In genomic region chr1:185236530-185236929, GRCm38 (mm10) we compare ENCODE assay signal across 14 mouse cellular contexts. TPM values are rescaled to one million over a fixed set of nuclear protein-coding genes. Genes with fewer than 3 reads are reported as not detected.
DNase-seq lines count a peak whose midpoint lies in the region; ATAC-seq and TF ChIP-seq lines count a peak whose summit lies in the region.
"Had no signal": no experiment of that assay in that cellular context is flagged by ENCODE, and none has a peak within 500 bp of the region (broad histone marks: within the 10 kb centered on the region; RNA-seq: fewer than 3 reads in every experiment).

No protein-coding gene starts in this region.

- TF ChIP-seq CTCF in kidney, postnatal 0 days (IDR thresholded peaks at IDR 0.05; ENCODE audit: low read depth) = peak; percentile 46
- TF ChIP-seq CTCF in liver, adult 2 months (IDR thresholded peaks at IDR 0.05; ENCODE audit: low read depth, low read length) = peak; percentile 22; the same call in 1 of the 2 replicates

- no peaks in the 10 kb centered on the region; the same call in 1 of the 2 replicates for H3K79me2 ChIP-seq in liver, adult 2 months (ENCODE audit: control insufficient read depth, insufficient read depth, low read length)

- H3K4me1 ChIP-seq in kidney, postnatal 0 days (replicated peaks; ENCODE audit: insufficient read depth, low read length) = no peaks in the 10 kb centered on the region
- no peaks in the 10 kb centered on the region for H3K4me1 ChIP-seq in liver, adult 2 months (ENCODE audit: control insufficient read depth, insufficient read depth, low read length)
- H3K4me1 ChIP-seq: embryonic facial prominence, embryonic 13.5 days; heart, embryonic 15.5 days; limb, embryonic 15.5 days had no signal

- 88% methylated on average over 4 of the region's 4 CpGs for WGBS in kidney, postnatal 0 days
- whole genome bisulfite sequencing in liver, adult 2 months = 76% methylated on average over 4 of the region's 4 CpGs

- H3K27ac ChIP-seq in kidney, postnatal 0 days = no peak overlapping the region
- H3K27ac ChIP-seq in liver, adult 2 months (replicated peaks; ENCODE audit: insufficient read depth, low read depth, low read length) = no peak overlapping the region
- H3K27ac ChIP-seq: embryonic facial prominence, embryonic 13.5 days; heart, embryonic 15.5 days; limb, embryonic 15.5 days had no signal

- peak; percentile 13 for DNase-seq in kidney, postnatal 0 days (ENCODE audit: low spot score)
- DNase-seq in kidney, adult 9 months = no peak
- DNase-seq in ES-CJ7 (ENCODE audit: low read depth, low spot score) = peak; percentile 73
- DNase-seq in liver, adult 2 months (ENCODE audit: extremely low read depth, low read depth, low spot score) = peak; percentile 37
- DNase-seq in cerebellum, adult 11 months = no peak
- no peak for DNase-seq in frontal cortex, postnatal 10 days (ENCODE audit: low spot score in 2 of 2)
- DNase-seq in left cerebral cortex, adult 11 months (ENCODE audit: low spot score) = no peak
- DNase-seq: kidney, postnatal 14 days; thymus, adult 18-20 months had no signal

- H3K36me3 ChIP-seq in kidney, postnatal 0 days (ENCODE audit: insufficient read depth, low read length) = peaks cover 36% of the 10 kb centered on the region
- peaks cover 40% of the 10 kb centered on the region for H3K36me3 ChIP-seq in liver, adult 2 months (ENCODE audit: control insufficient read depth, insufficient read depth, low read length)

- no peaks in the 10 kb centered on the region for H3K9me3 ChIP-seq in kidney, postnatal 0 days (replicated peaks; ENCODE audit: low read length)
- H3K9me3 ChIP-seq: embryonic facial prominence, embryonic 13.5 days; heart, embryonic 15.5 days; limb, embryonic 15.5 days had no signal

- H3K4me3 ChIP-seq in kidney, postnatal 0 days (replicated peaks; ENCODE audit: low read depth, low read length) = no peak overlapping the region
- no peak overlapping the region for H3K4me3 ChIP-seq in liver, adult 2 months (ENCODE audit: insufficient read depth, low read depth, low read length)
- H3K4me3 ChIP-seq: embryonic facial prominence, embryonic 13.5 days; heart, embryonic 15.5 days; limb, embryonic 15.5 days had no signal

- no peak overlapping the region for H3K4me2 ChIP-seq in kidney, postnatal 0 days (ENCODE audit: low read length)
- H3K4me2 ChIP-seq: embryonic facial prominence, embryonic 13.5 days; heart, embryonic 15.5 days; limb, embryonic 15.5 days had no signal

- no peak overlapping the region for H3K9ac ChIP-seq in kidney, postnatal 0 days (ENCODE audit: low read depth, low read length)
- H3K9ac ChIP-seq in liver, adult 2 months (ENCODE audit: low read depth, low read length) = no peak overlapping the region
- H3K9ac ChIP-seq: embryonic facial prominence, embryonic 13.5 days; heart, embryonic 15.5 days; limb, embryonic 15.5 days had no signal

- ATAC-seq in kidney, postnatal 0 days (replicated peaks; ENCODE audit: low FRiP score, low read depth) = no peak
- ATAC-seq in megakaryocyte-erythroid progenitor cell, adult 5-6 weeks (replicated peaks; ENCODE audit: low FRiP score, low TSS enrichment, poor library complexity, severe bottlenecking) = peak; percentile 80
- ATAC-seq: Patski had no signal

- TF ChIP-seq POLR2A in liver, adult 2 months (IDR thresholded peaks at IDR 0.05; ENCODE audit: extremely low read depth, insufficient read depth, low read length) = no peak

- no peaks in the 10 kb centered on the region for H3K27me3 ChIP-seq in kidney, postnatal 0 days (ENCODE audit: insufficient read depth, low read length)
- H3K27me3 ChIP-seq in liver, adult 2 months (ENCODE audit: control insufficient read depth, insufficient read depth, low read length) = no peaks in the 10 kb centered on the region
- H3K27me3 ChIP-seq: embryonic facial prominence, embryonic 13.5 days; heart, embryonic 15.5 days; limb, embryonic 15.5 days; Patski had no signal

RNA-seq across cellular contexts. Expression of gene Rab3gap2, which starts 32.6 kb away (rescaled TPM):
- 15.0 and 16.7 TPM in 2 replicates for polyA plus RNA-seq in kidney, postnatal 0 days (2015; fragmentation: Nextera tagmentation; extraction: Ambion mirVana)
- total RNA-seq in liver, adult 2 months (2014; rRNA removed) = 12.4 and 14.0 TPM in 2 replicates
- 6.8 and 9.3 TPM in 2 replicates for polyA plus RNA-seq in liver, adult 2 months (2012; rRNA removed)
- total RNA-seq in megakaryocyte-erythroid progenitor cell, adult 5-6 weeks (2014; fragmentation: Nextera tagmentation) = 40.5 and 55.1 TPM in 2 replicates
- 41.1 and 41.6 TPM in 2 replicates for total RNA-seq in megakaryocyte-erythroid progenitor cell, adult 5-6 weeks (2017)

Comparison
In these comparisons a context has a peak if more than half of its experiments do, and no peak if none do; other contexts are left out.
1. DNase-seq: peak in kidney, postnatal 0 days (single experiment), ES-CJ7 (single experiment) and liver, adult 2 months (single experiment); none in kidney, adult 9 months (single experiment), cerebellum, adult 11 months (single experiment), frontal cortex, postnatal 10 days (0 of 2) and left cerebral cortex, adult 11 months (single experiment).